Mouse (Mus musculus) stomach, embryonic 16.5 days (tissue): Measurements from ENCODE around the gene Flywch2. TPM values are rescaled to one million over a fixed set of nuclear protein-coding genes. Genes with fewer than 3 reads are reported as not detected.

Experiments used
- ATAC-seq: fragments of 200-750 bp; cut with Nextera tagmentation; 2 replicates; pipeline ENCODE4 v1.8.0; 2017; ENCODE audit warnings: moderate number of reproducible peaks, moderate TSS enrichment; ENCODE audit not compliant: insufficient read depth, low FRiP score
- H3K27ac ChIP-seq: fragments of 300-500 bp; sonication (generic); 2 replicates; pipeline ENCODE4 v1.5.1; 2014; ENCODE audit warnings: low read length
- H3K27me3 ChIP-seq: fragments of 300-500 bp; sonication (generic); 2 replicates; pipeline ENCODE4 v1.6.1; 2014; ENCODE audit warnings: low read length, control low read depth, mixed read lengths; ENCODE audit not compliant: control insufficient read depth, insufficient read depth
- H3K36me3 ChIP-seq: fragments of 300-500 bp; sonication (generic); 2 replicates; pipeline ENCODE4 v1.6.1; 2014; ENCODE audit warnings: low read length; ENCODE audit not compliant: control insufficient read depth, insufficient read depth
- H3K4me1 ChIP-seq: fragments of 300-500 bp; sonication (generic); 2 replicates; pipeline ENCODE4 v1.6.1; 2014; ENCODE audit warnings: low read length, control low read depth, mixed read lengths; ENCODE audit not compliant: control insufficient read depth, insufficient read depth
- H3K4me2 ChIP-seq: fragments of 300-500 bp; sonication (generic); 2 replicates; pipeline ENCODE4 v1.6.1; 2014; ENCODE audit warnings: low read depth, low read length, mixed read lengths
- H3K4me3 ChIP-seq: fragments of 300-500 bp; sonication (generic); replicated peaks from 2 replicates; pipeline ENCODE4 v1.5.1; 2014; ENCODE audit warnings: mild to moderate bottlenecking, low read length
- H3K9ac ChIP-seq: fragments of 300-500 bp; sonication (generic); 2 replicates; pipeline ENCODE4 v1.6.1; 2014; ENCODE audit warnings: low read length
- H3K9me3 ChIP-seq: fragments of 300-500 bp; sonication (generic); replicated peaks from 2 replicates; pipeline ENCODE4 v1.6.1; 2016; ENCODE audit warnings: low read length, control low read depth; ENCODE audit not compliant: control insufficient read depth
- WGBS: fragments of 180-500 bp; shearing (Covaris S2); extraction: QIAGEN DNeasy Blood & Tissue Kit; methylation state at CpG from one replicate; pipeline ENCODE4 v1.1.7; 2014; 5-methylcytosine and 5-hydroxymethylcytosine counted together
- polyA plus RNA-seq: library from polyadenylated mRNA; unstranded; fragments of >200 nt; fragmentation: Nextera tagmentation; extraction: Ambion mirVana; gene quantifications from 2 replicates; pipeline ENCODE4 v1.2.1, GENCODE M21; 2015

The Flywch2 gene
- polyA plus RNA-seq, 1 experiment from 2014 or later, result 19.8 TPM

DNA sequence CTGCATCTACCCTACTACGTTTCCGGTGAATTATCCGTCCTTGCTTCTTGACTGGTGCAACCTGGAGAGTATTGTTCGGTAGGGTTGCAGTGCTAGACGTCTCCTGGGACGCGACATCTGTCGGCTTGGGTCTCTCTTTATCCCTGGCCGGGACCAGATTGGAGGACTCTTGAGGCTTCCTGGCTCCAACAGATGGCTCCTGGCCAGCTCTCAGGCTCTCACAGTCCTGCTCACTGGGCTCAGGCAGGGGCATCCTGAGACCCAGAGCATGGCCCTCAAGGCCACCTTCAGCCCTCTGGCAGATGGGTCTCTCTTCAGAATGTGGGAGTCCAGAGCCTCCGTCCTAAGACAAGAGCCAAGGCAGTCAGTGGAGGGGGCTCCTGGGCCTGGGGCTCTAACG, 22.9 kb downstream of the Flywch2 start:
- 95% methylated on average over 11 of the region's 11 CpGs for WGBS
- no peak overlapping the region for H3K4me3 ChIP-seq
- no peak overlapping the region for H3K27ac ChIP-seq
- no peak for ATAC-seq
- H3K36me3 ChIP-seq, result 0 out of 2 replicates have a peak, but pooled peaks cover 8% of the 10 kb centered on the region
- no peaks in the 10 kb centered on the region for H3K9me3 ChIP-seq
- no peaks in the 10 kb centered on the region for H3K4me1 ChIP-seq
- H3K9ac ChIP-seq, result no peak overlapping the region
- H3K4me2 ChIP-seq, result no peak overlapping the region
- no peaks in the 10 kb centered on the region for H3K27me3 ChIP-seq

DNA sequence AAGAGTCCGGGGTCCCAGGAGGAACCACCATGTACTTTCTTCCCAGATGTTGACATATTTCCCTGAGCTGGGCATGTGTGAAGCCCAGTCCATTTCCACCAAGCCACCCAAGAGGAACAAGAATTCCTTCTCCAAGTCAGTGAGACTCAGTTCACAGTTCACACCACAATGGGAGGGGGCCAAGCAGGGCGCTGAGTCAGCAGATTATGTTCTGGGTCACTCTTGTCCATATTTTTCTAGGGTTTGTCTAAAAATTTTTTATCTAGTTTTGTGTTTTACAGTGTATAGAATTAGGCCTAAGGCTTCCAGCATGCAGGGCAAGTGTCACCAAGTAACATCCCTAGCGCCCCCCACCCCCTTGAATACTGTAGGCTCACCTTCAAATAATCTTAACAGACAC, 24.7 kb downstream of the Flywch2 start:
- Histone ChIP-seq H3K36me3 (0 out of 2 replicates have a peak, but pooled peaks cover 8% of the 10 kb centered on the region), H3K4me3 (no peak overlapping the region), H3K4me1 (no peaks in the 10 kb centered on the region), H3K27ac (no peak overlapping the region), H3K27me3 (no peaks in the 10 kb centered on the region), H3K9me3 (no peaks in the 10 kb centered on the region), H3K4me2 (no peak overlapping the region), H3K9ac (no peak overlapping the region)
- no peak for ATAC-seq
- 94% methylated on average over 3 of the region's 3 CpGs for WGBS

DNA sequence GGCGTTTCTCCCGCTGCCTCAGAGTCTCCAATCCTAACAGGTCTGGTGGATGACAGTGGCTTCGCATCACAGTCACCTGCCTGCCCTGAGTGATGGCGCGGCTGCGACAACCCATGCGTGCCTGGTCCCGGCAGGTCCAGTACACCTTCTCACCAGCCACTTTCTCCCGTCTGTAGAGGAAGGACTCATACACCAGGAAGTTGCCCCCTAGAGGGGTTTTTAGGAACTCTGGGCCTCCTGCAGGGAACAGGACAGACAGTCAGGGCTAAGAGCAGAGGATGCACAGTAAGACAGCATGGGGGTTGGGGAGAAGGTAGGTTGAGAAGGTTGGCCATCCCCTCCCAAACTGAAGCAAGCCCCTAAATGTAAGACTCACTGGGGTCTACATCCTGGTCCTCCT, 25.6 kb downstream of the Flywch2 start:
- Histone ChIP-seq H3K4me3 (no peak overlapping the region), H3K27ac (no peak overlapping the region), H3K4me1 (no peaks in the 10 kb centered on the region), H3K4me2 (no peak overlapping the region), H3K9ac (no peak overlapping the region), H3K36me3 (0 out of 2 replicates have a peak, but pooled peaks cover 13% of the 10 kb centered on the region), H3K27me3 (no peaks in the 10 kb centered on the region), H3K9me3 (no peaks in the 10 kb centered on the region)
- no peak for ATAC-seq
- WGBS, result 91% methylated on average over 9 of the region's 9 CpGs

DNA sequence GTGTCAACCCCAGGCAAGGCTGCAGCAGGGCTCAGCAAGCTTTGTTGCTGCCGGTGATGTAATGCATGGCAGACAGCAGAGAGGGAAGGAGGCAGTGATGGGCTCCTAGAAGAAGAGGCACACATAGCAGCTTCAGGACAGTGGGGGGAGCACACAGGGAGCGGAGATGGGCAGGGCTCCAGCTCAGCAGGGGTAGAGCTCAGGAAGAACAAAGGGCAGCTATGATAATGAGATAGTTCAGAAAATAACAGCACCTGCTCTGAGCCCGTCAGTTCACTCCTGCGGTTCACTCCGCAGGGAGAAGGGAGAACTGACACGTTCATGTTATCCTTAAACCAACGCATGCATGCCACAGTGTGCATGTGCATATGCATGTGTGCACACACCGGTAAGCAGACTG, 27.1 kb downstream of the Flywch2 start:
- Histone ChIP-seq H3K4me2 (no peak overlapping the region), H3K9me3 (no peaks in the 10 kb centered on the region), H3K9ac (no peak overlapping the region), H3K4me3 (no peak overlapping the region), H3K36me3 (0 out of 2 replicates have a peak, but pooled peaks cover 13% of the 10 kb centered on the region), H3K27ac (no peak overlapping the region), H3K27me3 (no peaks in the 10 kb centered on the region), H3K4me1 (no peaks in the 10 kb centered on the region)
- 88% methylated on average over 8 of the region's 8 CpGs for WGBS
- ATAC-seq, result no peak

DNA sequence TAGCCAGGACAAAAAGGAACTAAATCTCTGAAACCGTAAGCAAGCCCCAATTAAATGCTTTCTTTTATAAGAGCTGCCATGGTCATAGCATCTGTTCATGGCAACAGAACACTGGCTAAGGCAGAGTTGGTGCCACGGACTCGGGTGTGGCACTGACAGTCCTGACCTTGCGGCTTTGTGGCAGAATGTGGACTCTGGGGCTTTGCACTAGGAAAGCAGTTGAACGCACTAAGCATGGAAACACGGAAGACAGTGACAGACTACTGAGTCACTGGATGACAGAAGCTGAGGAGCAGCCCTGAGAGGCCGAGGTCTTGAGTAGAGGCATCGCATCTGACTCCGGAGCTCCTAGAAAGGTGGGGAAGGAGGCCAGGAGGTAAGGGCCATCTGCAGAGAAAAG, 28.3 kb downstream of the Flywch2 start:
- 92% methylated on average over 9 of the region's 9 CpGs for WGBS
- Histone ChIP-seq H3K27ac (no peak overlapping the region), H3K27me3 (no peaks in the 10 kb centered on the region), H3K4me3 (no peak overlapping the region), H3K4me1 (no peaks in the 10 kb centered on the region), H3K36me3 (peaks cover 15% of the 10 kb centered on the region; the same call in 1 of the 2 replicates), H3K4me2 (no peak overlapping the region), H3K9ac (no peak overlapping the region), H3K9me3 (no peaks in the 10 kb centered on the region)
- no peak for ATAC-seq

DNA sequence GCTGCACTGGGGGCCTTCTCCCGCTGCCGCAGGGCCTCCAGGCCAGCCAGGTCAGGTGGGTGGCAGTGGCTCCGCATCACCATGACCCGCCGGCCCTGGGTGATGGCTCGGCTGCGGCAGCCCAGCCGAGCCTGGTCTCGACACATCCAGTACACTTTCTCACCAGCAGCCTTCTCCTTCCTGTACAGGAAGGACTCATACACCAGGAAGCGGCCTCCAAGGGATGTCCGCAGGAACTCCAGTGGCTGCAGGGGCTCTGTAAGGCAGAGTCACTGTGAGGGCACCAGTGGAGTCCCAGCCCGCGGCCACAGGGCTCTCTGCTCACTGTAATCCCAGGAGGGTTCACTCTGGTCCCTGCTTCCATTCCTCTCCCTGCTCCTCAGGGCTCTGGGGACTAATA, 30.2 kb downstream of the Flywch2 start:
- Histone ChIP-seq H3K36me3 (peaks cover 24% of the 10 kb centered on the region; the same call in 1 of the 2 replicates), H3K27ac (no peak overlapping the region)

DNA sequence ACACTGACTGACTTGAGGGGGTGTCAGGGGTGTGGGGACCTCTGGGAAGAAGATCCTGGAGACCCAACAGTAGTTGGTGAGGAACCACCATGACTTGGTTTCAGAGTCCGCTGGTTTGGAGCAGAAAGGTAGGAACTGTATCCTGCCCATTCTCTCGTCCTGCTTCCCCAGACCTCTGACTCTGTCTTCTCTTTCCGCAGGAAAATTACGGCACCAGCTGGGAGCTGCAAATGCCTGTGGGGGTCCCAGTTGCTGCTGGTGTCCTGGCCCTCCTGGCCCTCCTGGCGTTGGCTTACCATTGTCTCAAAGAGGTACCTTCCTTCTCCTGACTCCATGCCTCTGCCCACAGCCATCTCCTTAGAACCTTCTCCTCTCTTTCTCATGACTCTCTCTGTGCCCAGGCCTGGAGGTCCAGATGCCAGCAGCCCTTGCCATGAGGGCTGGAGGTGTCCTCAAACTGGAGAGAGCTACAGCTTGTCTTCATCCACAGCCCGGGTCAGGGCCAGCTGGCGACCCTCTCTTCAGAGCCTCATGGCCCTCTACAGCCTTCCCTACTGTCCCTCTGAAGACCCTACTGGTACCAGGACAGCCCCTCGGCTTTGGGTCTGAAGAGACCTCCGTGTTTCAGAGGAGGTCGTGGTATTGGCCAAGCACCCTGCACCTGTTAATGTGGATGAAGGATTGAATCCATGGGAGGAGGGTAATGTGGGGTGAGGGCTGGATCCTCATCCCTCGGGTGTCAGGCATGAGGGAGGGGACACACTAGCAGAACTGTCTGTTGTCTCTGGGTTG, 36.3 kb downstream of the Flywch2 start:
- no peaks in the 10 kb centered on the region for H3K9me3 ChIP-seq
- peaks cover 27% of the 10 kb centered on the region for H3K27me3 ChIP-seq
- peaks cover 11% of the 10 kb centered on the region; the same call in 1 of the 2 replicates for H3K36me3 ChIP-seq
- peak overlapping the region; percentile 47 for H3K4me2 ChIP-seq
- peak overlapping the region; percentile 8; the same call in 1 of the 2 replicates for H3K9ac ChIP-seq
- H3K4me1 ChIP-seq, result peaks cover 18% of the 10 kb centered on the region
- no peak for ATAC-seq
- H3K4me3 ChIP-seq, result peak overlapping the region; percentile 24
- WGBS, result 77% methylated on average over 11 of the region's 11 CpGs
- no peak overlapping the region for H3K27ac ChIP-seq

More for the DNA sequence above, 30.2 kb downstream of the Flywch2 start:
- 85% methylated on average over 13 of the region's 13 CpGs for WGBS
- Histone ChIP-seq H3K4me1 (no peaks in the 10 kb centered on the region), H3K9me3 (no peaks in the 10 kb centered on the region), H3K27me3 (no peaks in the 10 kb centered on the region), H3K4me3 (no peak overlapping the region), H3K9ac (no peak overlapping the region), H3K4me2 (no peak overlapping the region)
- ATAC-seq, result 0 out of 2 replicates have a peak, but pooled peaks have one; percentile 37

DNA sequence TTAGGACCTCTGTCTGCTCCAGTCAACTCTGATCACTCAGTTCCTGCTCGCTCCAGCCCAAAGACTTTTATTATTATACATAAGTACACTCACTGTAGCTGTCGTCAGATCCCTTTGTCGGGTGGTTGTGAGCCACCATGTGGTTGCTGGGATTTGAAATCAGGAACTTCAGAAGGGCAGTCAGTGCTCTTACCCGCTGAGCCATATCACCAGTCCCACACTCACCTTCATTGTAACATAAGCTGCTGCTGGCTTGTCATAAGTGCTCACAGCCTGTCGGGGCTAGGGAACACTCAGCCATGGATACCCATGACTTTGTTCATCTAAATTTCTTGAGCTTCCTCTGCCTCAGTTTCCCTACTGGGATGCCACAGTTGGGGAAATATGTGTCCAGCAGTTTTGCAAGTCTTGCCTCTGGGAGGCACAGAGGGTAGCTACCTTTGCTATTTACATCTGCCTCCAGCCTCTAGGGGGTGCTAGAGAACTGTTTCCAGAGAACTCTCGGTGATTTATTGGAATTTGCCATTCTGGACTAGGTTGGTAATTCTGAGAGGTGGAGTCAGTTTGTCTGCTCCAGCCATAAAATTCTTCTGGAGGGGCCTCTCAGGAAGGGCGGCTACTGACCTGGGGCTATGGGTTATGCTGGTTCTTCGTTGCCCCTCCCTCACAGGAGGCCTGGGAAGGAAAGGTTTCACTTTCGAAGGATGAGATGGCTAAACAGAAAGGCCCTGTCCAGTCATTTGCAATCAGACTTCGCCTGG, 37.1 kb downstream of the Flywch2 start:
- 30% methylated on average over 10 of the region's 10 CpGs for WGBS
- Histone ChIP-seq H3K27me3 (peaks cover 34% of the 10 kb centered on the region), H3K36me3 (peaks cover 11% of the 10 kb centered on the region; the same call in 1 of the 2 replicates), H3K4me3 (peak overlapping the region; percentile 24), H3K9ac (peak overlapping the region; percentile 8; the same call in 1 of the 2 replicates), H3K4me2 (peak overlapping the region; percentile 47), H3K9me3 (no peaks in the 10 kb centered on the region), H3K4me1 (peaks cover 21% of the 10 kb centered on the region), H3K27ac (no peak overlapping the region)
- peak; percentile 41; the same call in 1 of the 2 replicates for ATAC-seq

DNA sequence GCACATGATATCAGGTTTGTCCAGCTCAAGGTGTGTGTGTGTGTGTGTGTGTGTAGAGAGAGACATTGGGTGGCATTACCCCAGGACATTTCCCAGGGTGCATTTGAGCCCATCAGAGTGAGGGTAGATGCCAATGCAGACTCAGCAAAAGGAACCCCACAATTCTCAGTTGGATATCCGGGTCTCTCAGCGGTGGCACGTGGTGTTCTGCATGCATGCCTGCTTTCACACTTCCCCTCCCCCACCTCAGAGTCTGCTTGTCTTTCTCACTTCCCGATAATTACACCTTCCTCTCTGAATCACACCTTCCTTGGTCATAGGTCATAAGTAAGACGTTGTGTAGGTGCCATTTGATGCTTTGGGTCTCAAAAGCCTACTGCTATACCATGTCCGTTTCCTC, 37.9 kb downstream of the Flywch2 start:
- H3K27ac ChIP-seq, result no peak overlapping the region
- H3K9me3 ChIP-seq, result no peaks in the 10 kb centered on the region
- H3K4me2 ChIP-seq, result no peak overlapping the region
- no peak overlapping the region for H3K9ac ChIP-seq
- peaks cover 21% of the 10 kb centered on the region for H3K4me1 ChIP-seq
- peaks cover 11% of the 10 kb centered on the region; the same call in 1 of the 2 replicates for H3K36me3 ChIP-seq
- ATAC-seq, result no peak
- peaks cover 42% of the 10 kb centered on the region for H3K27me3 ChIP-seq
- H3K4me3 ChIP-seq, result no peak overlapping the region
- 21% methylated on average over 6 of the region's 6 CpGs for WGBS
